Mouse (Mus musculus): ENCODE measurements around the gene Stx17. TPM values are rescaled to one million over a fixed set of nuclear protein-coding genes. Genes with fewer than 3 reads are reported as not detected.

Gene Stx17
- polyA plus RNA-seq, 1 experiment from 2014 or later: 20.1 TPM

GRCm38 (mm10) chr4:48132721-48133120, 8.0 kb downstream of the Stx17 start:
- no peak for ATAC-seq (replicated peaks; ENCODE audit: extremely low read depth, insufficient read depth, low FRiP score)
- Histone ChIP-seq H3K27me3 (ENCODE audit: control insufficient read depth, insufficient read depth, low read length) (no peaks in the 10 kb centered on the region), H3K4me2 (ENCODE audit: low read depth, low read length) (no peak overlapping the region), H3K4me1 (ENCODE audit: control insufficient read depth, insufficient read depth, low read length) (no peaks in the 10 kb centered on the region), H3K4me3 (ENCODE audit: low read length) (no peak overlapping the region), H3K9ac (ENCODE audit: low read length) (no peak overlapping the region), H3K27ac (ENCODE audit: low read length) (no peak overlapping the region), H3K9me3 (replicated peaks; ENCODE audit: control insufficient read depth, low read length) (no peaks in the 10 kb centered on the region), H3K36me3 (ENCODE audit: control insufficient read depth, insufficient read depth) (peaks cover 11% of the 10 kb centered on the region)
- WGBS: 83% methylated on average over 3 of the region's 3 CpGs

- Histone ChIP-seq H3K36me3 (ENCODE audit: control insufficient read depth, insufficient read depth) (no peaks in the 10 kb centered on the region), H3K4me3 (ENCODE audit: low read length) (no peak overlapping the region), H3K4me2 (ENCODE audit: low read depth, low read length) (no peak overlapping the region), H3K4me1 (ENCODE audit: control insufficient read depth, insufficient read depth, low read length) (no peaks in the 10 kb centered on the region), H3K27ac (ENCODE audit: low read length) (no peak overlapping the region), H3K9me3 (replicated peaks; ENCODE audit: control insufficient read depth, low read length) (no peaks in the 10 kb centered on the region), H3K9ac (ENCODE audit: low read length) (no peak overlapping the region), H3K27me3 (ENCODE audit: control insufficient read depth, insufficient read depth, low read length) (no peaks in the 10 kb centered on the region)
- WGBS: 86% methylated on average over 2 of the region's 2 CpGs
- no peak for ATAC-seq (replicated peaks; ENCODE audit: extremely low read depth, insufficient read depth, low FRiP score)
Measured at GRCm38 (mm10) chr4:48149492-48149891, 24.8 kb downstream of the Stx17 start.

- Histone ChIP-seq H3K4me2 (ENCODE audit: low read depth, low read length) (no peak overlapping the region), H3K27me3 (ENCODE audit: control insufficient read depth, insufficient read depth, low read length) (no peaks in the 10 kb centered on the region), H3K9ac (ENCODE audit: low read length) (no peak overlapping the region), H3K36me3 (ENCODE audit: control insufficient read depth, insufficient read depth) (no peaks in the 10 kb centered on the region), H3K9me3 (replicated peaks; ENCODE audit: control insufficient read depth, low read length) (no peaks in the 10 kb centered on the region), H3K4me1 (ENCODE audit: control insufficient read depth, insufficient read depth, low read length) (no peaks in the 10 kb centered on the region), H3K27ac (ENCODE audit: low read length) (no peak overlapping the region), H3K4me3 (ENCODE audit: low read length) (no peak overlapping the region)
- WGBS: 90% methylated on average over 5 of the region's 5 CpGs
- no peak for ATAC-seq (replicated peaks; ENCODE audit: extremely low read depth, insufficient read depth, low FRiP score)
Measured at GRCm38 (mm10) chr4:48153229-48153628, 28.5 kb downstream of the Stx17 start.

DNA sequence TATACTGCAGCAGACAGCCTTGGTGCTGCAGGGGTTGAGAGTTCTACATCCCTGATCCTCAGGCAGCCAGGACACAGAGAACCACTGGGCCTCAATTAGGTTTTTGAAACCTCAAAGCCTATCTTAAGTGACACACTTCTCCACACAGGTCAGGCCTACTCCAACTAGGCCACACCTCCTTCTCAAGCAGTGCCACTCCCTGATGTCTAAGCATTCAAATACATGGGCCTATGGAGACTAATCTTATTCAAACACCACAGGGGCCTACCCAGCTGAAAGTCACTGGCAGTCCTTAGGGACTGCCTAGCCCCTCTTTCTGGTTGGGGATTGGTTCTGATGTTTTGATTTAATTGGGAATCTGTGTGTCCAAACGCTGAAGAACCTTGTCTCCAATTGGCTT, 31.1 kb downstream of the Stx17 start:
- Histone ChIP-seq H3K9ac (ENCODE audit: low read length) (no peak overlapping the region), H3K4me2 (ENCODE audit: low read depth, low read length) (no peak overlapping the region), H3K36me3 (ENCODE audit: control insufficient read depth, insufficient read depth) (no peaks in the 10 kb centered on the region), H3K4me1 (ENCODE audit: control insufficient read depth, insufficient read depth, low read length) (no peaks in the 10 kb centered on the region), H3K27me3 (ENCODE audit: control insufficient read depth, insufficient read depth, low read length) (no peaks in the 10 kb centered on the region), H3K4me3 (ENCODE audit: low read length) (no peak overlapping the region), H3K27ac (ENCODE audit: low read length) (no peak overlapping the region), H3K9me3 (replicated peaks; ENCODE audit: control insufficient read depth, low read length) (no peaks in the 10 kb centered on the region)
- no peak for ATAC-seq (replicated peaks; ENCODE audit: extremely low read depth, insufficient read depth, low FRiP score)
- 68% methylated on average over 1 of the region's 1 CpGs for WGBS

GRCm38 (mm10) chr4:48160386-48160785, 35.7 kb downstream of the Stx17 start:
- Histone ChIP-seq H3K9ac (ENCODE audit: low read length) (no peak overlapping the region), H3K27me3 (ENCODE audit: control insufficient read depth, insufficient read depth, low read length) (no peaks in the 10 kb centered on the region), H3K36me3 (ENCODE audit: control insufficient read depth, insufficient read depth) (0 out of 2 replicates have a peak, but pooled peaks cover 2% of the 10 kb centered on the region), H3K27ac (ENCODE audit: low read length) (no peak overlapping the region), H3K4me2 (ENCODE audit: low read depth, low read length) (no peak overlapping the region), H3K9me3 (replicated peaks; ENCODE audit: control insufficient read depth, low read length) (no peaks in the 10 kb centered on the region), H3K4me1 (ENCODE audit: control insufficient read depth, insufficient read depth, low read length) (no peaks in the 10 kb centered on the region), H3K4me3 (ENCODE audit: low read length) (no peak overlapping the region)
- ATAC-seq (replicated peaks; ENCODE audit: extremely low read depth, insufficient read depth, low FRiP score): no peak
- 53% methylated on average over 4 of the region's 4 CpGs for WGBS

DNA sequence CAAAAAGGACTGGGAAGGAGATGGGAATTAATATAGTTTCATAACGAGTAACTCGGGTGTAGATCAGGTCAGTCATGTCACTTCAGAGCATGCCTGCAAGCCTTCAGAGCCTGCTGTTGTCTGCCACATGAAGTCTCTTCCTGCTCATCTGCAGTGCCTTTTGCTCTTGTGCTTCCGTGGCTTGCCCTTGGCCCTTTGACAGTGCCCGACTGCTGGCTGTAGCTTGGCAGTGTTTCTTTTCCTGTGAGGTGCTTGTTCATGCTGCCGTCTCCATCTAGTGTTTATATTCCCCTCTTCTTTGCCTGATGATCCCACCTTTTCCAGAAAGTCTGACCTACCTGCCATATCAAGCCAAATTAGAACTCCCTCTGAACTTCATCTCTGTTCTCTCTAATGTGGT, 39.1 kb downstream of the Stx17 start:
- H3K4me3 ChIP-seq (ENCODE audit: low read length): no peak overlapping the region
- no peaks in the 10 kb centered on the region for H3K27me3 ChIP-seq (ENCODE audit: control insufficient read depth, insufficient read depth, low read length)
- H3K9ac ChIP-seq (ENCODE audit: low read length): no peak overlapping the region
- no peaks in the 10 kb centered on the region for H3K9me3 ChIP-seq (replicated peaks; ENCODE audit: control insufficient read depth, low read length)
- 69% methylated on average over 5 of the region's 5 CpGs for WGBS
- H3K27ac ChIP-seq (ENCODE audit: low read length): no peak overlapping the region
- H3K4me1 ChIP-seq (ENCODE audit: control insufficient read depth, insufficient read depth, low read length): no peaks in the 10 kb centered on the region
- ATAC-seq (replicated peaks; ENCODE audit: extremely low read depth, insufficient read depth, low FRiP score): no peak
- H3K4me2 ChIP-seq (ENCODE audit: low read depth, low read length): no peak overlapping the region
- H3K36me3 ChIP-seq (ENCODE audit: control insufficient read depth, insufficient read depth): peaks cover 12% of the 10 kb centered on the region

- H3K4me3 ChIP-seq (ENCODE audit: low read length): no peak overlapping the region
- 0 out of 2 replicates have a peak, but pooled peaks cover 2% of the 10 kb centered on the region for H3K36me3 ChIP-seq (ENCODE audit: control insufficient read depth, insufficient read depth)
- no peak for ATAC-seq (replicated peaks; ENCODE audit: extremely low read depth, insufficient read depth, low FRiP score)
- no peak overlapping the region for H3K9ac ChIP-seq (ENCODE audit: low read length)
- H3K27ac ChIP-seq (ENCODE audit: low read length): no peak overlapping the region
- 81% methylated on average over 3 of the region's 3 CpGs for WGBS
- no peak overlapping the region for H3K4me2 ChIP-seq (ENCODE audit: low read depth, low read length)
- H3K4me1 ChIP-seq (ENCODE audit: control insufficient read depth, insufficient read depth, low read length): no peaks in the 10 kb centered on the region
- H3K27me3 ChIP-seq (ENCODE audit: control insufficient read depth, insufficient read depth, low read length): no peaks in the 10 kb centered on the region
- no peaks in the 10 kb centered on the region; the same call in 1 of the 2 replicates for H3K9me3 ChIP-seq (replicated peaks; ENCODE audit: control insufficient read depth, low read length)
Measured at GRCm38 (mm10) chr4:48175666-48176065, 51.0 kb downstream of the Stx17 start.

GRCm38 (mm10) chr4:48180922-48181321, 56.2 kb downstream of the Stx17 start:
- WGBS: 54% methylated on average over 2 of the region's 2 CpGs
- no peak for ATAC-seq (replicated peaks; ENCODE audit: extremely low read depth, insufficient read depth, low FRiP score)
- Histone ChIP-seq H3K4me3 (ENCODE audit: low read length) (no peak overlapping the region), H3K36me3 (ENCODE audit: control insufficient read depth, insufficient read depth) (peaks cover 11% of the 10 kb centered on the region; the same call in 1 of the 2 replicates), H3K4me1 (ENCODE audit: control insufficient read depth, insufficient read depth, low read length) (no peaks in the 10 kb centered on the region), H3K4me2 (ENCODE audit: low read depth, low read length) (no peak overlapping the region), H3K9me3 (replicated peaks; ENCODE audit: control insufficient read depth, low read length) (no peaks in the 10 kb centered on the region; the same call in 1 of the 2 replicates), H3K27ac (ENCODE audit: low read length) (no peak overlapping the region), H3K9ac (ENCODE audit: low read length) (no peak overlapping the region), H3K27me3 (ENCODE audit: control insufficient read depth, insufficient read depth, low read length) (no peaks in the 10 kb centered on the region)

- no peak for ATAC-seq (replicated peaks; ENCODE audit: extremely low read depth, insufficient read depth, low FRiP score)
- no peaks in the 10 kb centered on the region; the same call in 1 of the 2 replicates for H3K9me3 ChIP-seq (replicated peaks; ENCODE audit: control insufficient read depth, low read length)
- WGBS: 83% methylated on average over 6 of the region's 6 CpGs
- H3K9ac ChIP-seq (ENCODE audit: low read length): no peak overlapping the region
- peaks cover 11% of the 10 kb centered on the region; the same call in 1 of the 2 replicates for H3K36me3 ChIP-seq (ENCODE audit: control insufficient read depth, insufficient read depth)
- no peak overlapping the region for H3K4me3 ChIP-seq (ENCODE audit: low read length)
- H3K4me1 ChIP-seq (ENCODE audit: control insufficient read depth, insufficient read depth, low read length): no peaks in the 10 kb centered on the region
- no peak overlapping the region for H3K27ac ChIP-seq (ENCODE audit: low read length)
- no peak overlapping the region for H3K4me2 ChIP-seq (ENCODE audit: low read depth, low read length)
- H3K27me3 ChIP-seq (ENCODE audit: control insufficient read depth, insufficient read depth, low read length): no peaks in the 10 kb centered on the region
Measured at GRCm38 (mm10) chr4:48181366-48181765, 56.7 kb downstream of the Stx17 start.
